Mouse (Mus musculus) small intestine, adult 2 months (tissue): Measurements from ENCODE around the gene Lrrc43. TPM values are rescaled to one million over a fixed set of nuclear protein-coding genes. Genes with fewer than 3 reads are reported as not detected.

Source experiments
- H3K27ac ChIP-seq: fragments of 200-500 bp; 2 replicates; pipeline ENCODE4 v1.5.1; 2012; ENCODE audit warnings: low read depth, low read length, control low read depth, inconsistent platforms; ENCODE audit not compliant: insufficient read depth
- H3K27me3 ChIP-seq: fragments of 200-500 bp; 2 replicates; pipeline ENCODE4 v1.6.1; 2012; ENCODE audit warnings: mild to moderate bottlenecking, moderate library complexity, low read length, inconsistent platforms; ENCODE audit not compliant: control insufficient read depth, insufficient read depth
- H3K36me3 ChIP-seq: fragments of 200-500 bp; 2 replicates; pipeline ENCODE4 v1.6.1; 2012; ENCODE audit warnings: mild to moderate bottlenecking, low read length, control low read depth, inconsistent platforms; ENCODE audit not compliant: control insufficient read depth, insufficient read depth
- H3K4me1 ChIP-seq: fragments of 200-500 bp; 2 replicates; pipeline ENCODE4 v1.6.1; 2012; ENCODE audit warnings: low read length, inconsistent platforms, mixed read lengths; ENCODE audit not compliant: control insufficient read depth, insufficient read depth, insufficient read length
- H3K4me3 ChIP-seq: fragments of 200-500 bp; 2 replicates; pipeline ENCODE4 v1.5.1; 2012; ENCODE audit warnings: low read depth, mild to moderate bottlenecking, control low read depth, inconsistent platforms, low read length, moderate library complexity
- CTCF ChIP-seq: fragments of 200-500 bp; IDR thresholded peaks from 2 replicates; pipeline ENCODE4 v1.5.1; 2012; ENCODE audit warnings: low read depth, mild to moderate bottlenecking, control low read depth, inconsistent platforms, low read length, moderate library complexity, mixed read lengths; ENCODE audit not compliant: insufficient replicate concordance, insufficient read length; ENCODE audit errors: extremely low read depth
- POLR2A ChIP-seq: fragments of 200-500 bp; IDR thresholded peaks from 2 replicates; pipeline ENCODE4 v1.6.1; 2012; ENCODE audit warnings: low read depth, mild to moderate bottlenecking, control low read depth, inconsistent platforms, low read length, moderate library complexity
- WGBS: fragments of 180-500 bp; shearing (Covaris S2); methylation state at CpG from one replicate; pipeline ENCODE4 v1.1.7; 2018; 5-methylcytosine and 5-hydroxymethylcytosine counted together
- polyA plus RNA-seq: library from polyadenylated mRNA; depleted of rRNA; stranded (reverse); fragments of >200 nt; gene quantifications from 2 replicates; pipeline ENCODE4 v1.2.3, GENCODE M21; 2012; rRNA removed

Lrrc43 gene
- polyA plus RNA-seq, 1 experiment: not detected

GRCm38 (mm10) chr5:123528641-123529040, 39.5 kb downstream of the Lrrc43 start:
- TF ChIP-seq CTCF (no peak), POLR2A (no peak)
- H3K36me3 ChIP-seq: peaks cover 38% of the 10 kb centered on the region

GRCm38 (mm10) chr5:123530056-123530455, 41.0 kb downstream of the Lrrc43 start:
- peaks cover 49% of the 10 kb centered on the region for H3K36me3 ChIP-seq
- WGBS: 91% methylated on average over 8 of the region's 8 CpGs

More at GRCm38 (mm10) chr5:123528641-123529040, 39.5 kb downstream of the Lrrc43 start:
- Histone ChIP-seq H3K27me3 (no peaks in the 10 kb centered on the region), H3K27ac (no peak overlapping the region), H3K4me1 (peaks cover 3% of the 10 kb centered on the region), H3K4me3 (no peak overlapping the region)
- 74% methylated on average over 7 of the region's 7 CpGs for whole genome bisulfite sequencing

GRCm38 (mm10) chr5:123533801-123534200, 44.7 kb downstream of the Lrrc43 start:
- H3K36me3 ChIP-seq: peaks cover 64% of the 10 kb centered on the region
- 93% methylated on average over 10 of the region's 10 CpGs for WGBS
- no peak overlapping the region for H3K4me3 ChIP-seq
- no peaks in the 10 kb centered on the region for H3K27me3 ChIP-seq
- no peaks in the 10 kb centered on the region for H3K4me1 ChIP-seq
- TF ChIP-seq CTCF: no peak
- no peak for TF ChIP-seq POLR2A
- H3K27ac ChIP-seq: no peak overlapping the region

More at GRCm38 (mm10) chr5:123530056-123530455, 41.0 kb downstream of the Lrrc43 start:
- Histone ChIP-seq H3K27me3 (no peaks in the 10 kb centered on the region), H3K4me1 (no peaks in the 10 kb centered on the region), H3K27ac (no peak overlapping the region), H3K4me3 (no peak overlapping the region)
- TF ChIP-seq POLR2A (no peak), CTCF (no peak)

- TF ChIP-seq POLR2A (no peak), CTCF (no peak)
- Histone ChIP-seq H3K36me3 (peaks cover 36% of the 10 kb centered on the region), H3K27ac (no peak overlapping the region), H3K4me1 (no peaks in the 10 kb centered on the region), H3K4me3 (no peak overlapping the region), H3K27me3 (no peaks in the 10 kb centered on the region)
- 93% methylated on average over 7 of the region's 7 CpGs for WGBS
Observed at GRCm38 (mm10) chr5:123555693-123556092, 66.6 kb downstream of the Lrrc43 start.

GRCm38 (mm10) chr5:123556451-123556850, 67.3 kb downstream of the Lrrc43 start:
- TF ChIP-seq CTCF (no peak), POLR2A (no peak)
- Histone ChIP-seq H3K4me3 (no peak overlapping the region), H3K27ac (no peak overlapping the region), H3K27me3 (no peaks in the 10 kb centered on the region), H3K4me1 (no peaks in the 10 kb centered on the region), H3K36me3 (peaks cover 41% of the 10 kb centered on the region)
- 59% methylated on average over 2 of the region's 2 CpGs for WGBS

Other genes starting within 250 kb of the Lrrc43 start
- gene Wdr66, start 237.2 kb upstream of the Lrrc43 start, polyA plus RNA-seq: 0.25 and 0.27 TPM in 2 replicates
- 2.1 and 2.8 TPM in 2 replicates for gene Bcl7a, start 145.5 kb upstream of the Lrrc43 start, polyA plus RNA-seq
- 25.3 and 39.7 TPM in 2 replicates for gene Mlxip, start 94.5 kb upstream of the Lrrc43 start, polyA plus RNA-seq
- not detected in 2 replicates for gene Il31, start 184 bp downstream of the Lrrc43 start, polyA plus RNA-seq
- not detected in 2 replicates for gene B3gnt4, start 21.2 kb downstream of the Lrrc43 start, polyA plus RNA-seq
- gene Diablo, start 34.9 kb downstream of the Lrrc43 start, polyA plus RNA-seq: 16.8 and 25.6 TPM in 2 replicates
- gene Gm49027, start 36.2 kb downstream of the Lrrc43 start, polyA plus RNA-seq: 6.9 and 9.3 TPM in 2 replicates
- 4.6 and 7.8 TPM in 2 replicates for gene Vps33a, start 83.7 kb downstream of the Lrrc43 start, polyA plus RNA-seq
- 4.4 and 4.5 TPM in 2 replicates for gene Clip1, start 195.3 kb downstream of the Lrrc43 start, polyA plus RNA-seq
- 10.2 and 19.2 TPM in 2 replicates for gene Zcchc8, start 231.8 kb downstream of the Lrrc43 start, polyA plus RNA-seq